8 mouse cellular contexts compared by ENCODE assay signal in genomic region chr5:114689700-114690366, GRCm38 (mm10). TPM values are rescaled to one million over a fixed set of nuclear protein-coding genes. Genes with fewer than 3 reads are reported as not detected.
DNase-seq lines count a peak whose midpoint lies in the region; ATAC-seq lines count a peak whose summit lies in the region.

No protein-coding gene starts in this region.

- H3K4me1 ChIP-seq in heart, embryonic 12.5 days (replicated peaks): peaks cover 16% of the 10 kb centered on the region
- peaks cover 16% of the 10 kb centered on the region; the same call in 1 of the 2 replicates for H3K4me1 ChIP-seq in stomach, embryonic 15.5 days

- no peaks in the 10 kb centered on the region for H3K9me3 ChIP-seq in heart, embryonic 12.5 days (replicated peaks)
- H3K9me3 ChIP-seq in stomach, embryonic 15.5 days: no peaks in the 10 kb centered on the region

- peak overlapping the region; percentile 89 for H3K9ac ChIP-seq in heart, embryonic 12.5 days
- peak overlapping the region; percentile 43; the same call in 1 of the 2 replicates for H3K9ac ChIP-seq in stomach, embryonic 15.5 days

- H3K27me3 ChIP-seq in heart, embryonic 12.5 days (replicated peaks): peaks cover 16% of the 10 kb centered on the region
- no peaks in the 10 kb centered on the region for H3K27me3 ChIP-seq in stomach, embryonic 15.5 days (replicated peaks)

- ATAC-seq in heart, embryonic 12.5 days (ENCODE audit: insufficient number of reproducible peaks, low FRiP score): no peak
- ATAC-seq in stomach, embryonic 15.5 days (ENCODE audit: insufficient read depth, low FRiP score, low read depth): peak; percentile 12; the same call in 1 of the 2 replicates

- peak; percentile 59 for DNase-seq in CD4-positive, CD25-positive, alpha-beta regulatory T cell, adult 2 months (ENCODE audit: low read depth, low spot score)
- peak; percentile 75 for DNase-seq in ZHBTc4 (ENCODE audit: low read depth, low spot score)
- peak; percentile 68 for DNase-seq in kidney, postnatal 14 days
- DNase-seq in testis, postnatal 10 days (ENCODE audit: low spot score): no peak
- no peak for DNase-seq in cerebellum, adult 9-10 months

- peaks cover 58% of the 10 kb centered on the region for H3K79me2 ChIP-seq in macrophage (ENCODE audit: inconsistent target)

- WGBS in heart, embryonic 12.5 days: 18% methylated on average over 16 of the region's 16 CpGs
- 4% methylated on average over 14 of the region's 16 CpGs for WGBS in macrophage (ENCODE audit: missing documents)
- WGBS in stomach, embryonic 15.5 days: 18% methylated on average over 16 of the region's 16 CpGs

- H3K4me3 ChIP-seq in heart, embryonic 12.5 days: peak overlapping the region; percentile 78
- H3K4me3 ChIP-seq in macrophage (ENCODE audit: inconsistent target): peak overlapping the region; percentile 73
- peak overlapping the region; percentile 69 for H3K4me3 ChIP-seq in stomach, embryonic 15.5 days (replicated peaks)

- H3K36me3 ChIP-seq in heart, embryonic 12.5 days: no peaks in the 10 kb centered on the region
- H3K36me3 ChIP-seq in macrophage (ENCODE audit: inconsistent target): peaks cover 5% of the 10 kb centered on the region; the same call in 1 of the 2 replicates
- no peaks in the 10 kb centered on the region for H3K36me3 ChIP-seq in stomach, embryonic 15.5 days

- H3K27ac ChIP-seq in heart, embryonic 12.5 days (ENCODE audit: poor library complexity, severe bottlenecking): no peak overlapping the region
- peak overlapping the region; percentile 92 for H3K27ac ChIP-seq in macrophage
- peak overlapping the region; percentile 55; the same call in 1 of the 2 replicates for H3K27ac ChIP-seq in stomach, embryonic 15.5 days

- H3K4me2 ChIP-seq in heart, embryonic 12.5 days: peak overlapping the region; percentile 94
- H3K4me2 ChIP-seq in stomach, embryonic 15.5 days: peak overlapping the region; percentile 85

RNA-seq across cellular contexts. Expression of gene Gltp, which starts 1.0 kb away (rescaled TPM):
- polyA plus RNA-seq in heart, embryonic 12.5 days (2016; fragmentation: Nextera tagmentation; extraction: Ambion mirVana): 55.3 and 56.5 TPM in 2 replicates
- total RNA-seq in macrophage (2018; cell fraction: chromatin; rRNA removed): 10 to 100 TPM in 22 of 26 experiments, 1 to 10 TPM in 4; 6.8 to 33.1 (median 21.6) TPM
- 100 to 1,000 TPM; 176 to 408 (median 256) TPM for total RNA-seq in macrophage (2018; cell fraction: cytosol; rRNA removed)
- 100 to 1,000 TPM in 1 of 26 experiments, 10 to 100 TPM in 25; 26.3 to 110 (median 56.0) TPM for total RNA-seq in macrophage (2018; cell fraction: nucleus; rRNA removed)
- 289 to 530 TPM (median 368 TPM) in 3 replicates for polyA plus RNA-seq in macrophage (2018)
- polyA plus RNA-seq in stomach, embryonic 15.5 days (2015; fragmentation: Nextera tagmentation; extraction: Ambion mirVana): 123 and 144 TPM in 2 replicates

RNA-seq across cellular contexts. Expression of gene Tchp, which starts 17.7 kb away (rescaled TPM):
- 9.1 and 9.4 TPM in 2 replicates for polyA plus RNA-seq in heart, embryonic 12.5 days (2016; fragmentation: Nextera tagmentation; extraction: Ambion mirVana)
- 10 to 100 TPM in 22 of 26 experiments, 1 to 10 TPM in 4; 9.0 to 63.3 (median 24.2) TPM for total RNA-seq in macrophage (2018; cell fraction: chromatin; rRNA removed)
- 1 to 10 TPM; 1.8 to 7.3 (median 5.1) TPM for total RNA-seq in macrophage (2018; cell fraction: cytosol; rRNA removed)
- total RNA-seq in macrophage (2018; cell fraction: nucleus; rRNA removed): 10 to 100 TPM in 15 of 26 experiments, 1 to 10 TPM in 11; 3.9 to 30.7 (median 12.1) TPM
- 5.0 to 7.6 TPM (median 6.4 TPM) in 3 replicates for polyA plus RNA-seq in macrophage (2018)
- polyA plus RNA-seq in stomach, embryonic 15.5 days (2015; fragmentation: Nextera tagmentation; extraction: Ambion mirVana): 11.5 and 11.6 TPM in 2 replicates

RNA-seq across cellular contexts. Expression of gene Trpv4, which starts 31.6 kb away (rescaled TPM):
- 0.95 and 0.96 TPM in 2 replicates for polyA plus RNA-seq in heart, embryonic 12.5 days (2016; fragmentation: Nextera tagmentation; extraction: Ambion mirVana)
- 10 to 100 TPM in 22 of 26 experiments, 1 to 10 TPM in 4; 4.9 to 48.1 (median 27.0) TPM for total RNA-seq in macrophage (2018; cell fraction: chromatin; rRNA removed)
- 1 to 10 TPM; 1.6 to 9.9 (median 5.4) TPM for total RNA-seq in macrophage (2018; cell fraction: cytosol; rRNA removed)
- total RNA-seq in macrophage (2018; cell fraction: nucleus; rRNA removed): 10 to 100 TPM in 17 of 26 experiments, 1 to 10 TPM in 9; 3.5 to 37.8 (median 15.3) TPM
- polyA plus RNA-seq in macrophage (2018): 4.4 to 12.1 TPM (median 7.1 TPM) in 3 replicates
- 1.7 and 1.9 TPM in 2 replicates for polyA plus RNA-seq in stomach, embryonic 15.5 days (2015; fragmentation: Nextera tagmentation; extraction: Ambion mirVana)

Comparison
In these comparisons a context has a peak if more than half of its experiments do, and no peak if none do; other contexts are left out.
1. DNase-seq: peak in CD4-positive, CD25-positive, alpha-beta regulatory T cell, adult 2 months (single experiment), ZHBTc4 (single experiment) and kidney, postnatal 14 days (single experiment); none in testis, postnatal 10 days (single experiment) and cerebellum, adult 9-10 months (single experiment).
2. Peak in every context shown above with its lines, with median percentiles within 50 percentile points of each other: H3K4me3 ChIP-seq.